ENCODE assay signal across 30 mouse cellular contexts in genomic region chr6:125303242-125303641, GRCm38 (mm10). TPM values are rescaled to one million over a fixed set of nuclear protein-coding genes. Genes with fewer than 3 reads are reported as not detected.
A peak's percentile ranks its signal among the peaks of the same experiment; 100 is the strongest.
DNase-seq lines count a peak whose midpoint lies in the region; ATAC-seq and TF ChIP-seq lines count a peak whose summit lies in the region.
"Had no signal": no experiment of that assay in that cellular context is flagged by ENCODE, and none has a peak within 500 bp of the region (broad histone marks: within the 10 kb centered on the region; RNA-seq: fewer than 3 reads in every experiment).

No protein-coding gene starts in this region.

- no peaks in the 10 kb centered on the region for H3K4me1 ChIP-seq in kidney, adult 2 months (ENCODE audit: control insufficient read depth, insufficient read depth, low read length)
- no peaks in the 10 kb centered on the region for H3K4me1 ChIP-seq in liver, adult 2 months (ENCODE audit: control insufficient read depth, insufficient read depth, low read length)
- H3K4me1 ChIP-seq in liver, embryonic 12.5 days: no peaks in the 10 kb centered on the region
- H3K4me1 ChIP-seq: embryonic facial prominence, embryonic 12.5 days; forebrain, embryonic 12.5 days; liver, embryonic 13.5 days; megakaryocyte, embryonic 14.5 days; neural tube, embryonic 12.5 days had no signal

- no peak for ATAC-seq in liver, embryonic 12.5 days

- H3K9me3 ChIP-seq in liver, embryonic 12.5 days (replicated peaks): 0 out of 2 replicates have a peak, but pooled peaks cover 3% of the 10 kb centered on the region
- H3K9me3 ChIP-seq: embryonic facial prominence, embryonic 12.5 days; forebrain, embryonic 12.5 days; limb, embryonic 12.5 days; liver, embryonic 13.5 days; neural tube, embryonic 12.5 days had no signal

- no peak for TF ChIP-seq CTCF in kidney, adult 2 months (conservative IDR thresholded peaks at IDR 0.05; ENCODE audit: insufficient read depth, insufficient read length, low read depth, low read length)
- TF ChIP-seq CTCF in liver, adult 2 months (IDR thresholded peaks at IDR 0.05; ENCODE audit: low read depth, low read length): no peak

- 53% methylated on average over 4 of the region's 4 CpGs for WGBS in kidney, adult 2 months
- 89% methylated on average over 4 of the region's 4 CpGs for WGBS in liver, adult 2 months
- 69% methylated on average over 4 of the region's 4 CpGs for WGBS in liver, embryonic 12.5 days (ENCODE audit: insufficient replicate concordance)

- H3K36me3 ChIP-seq in kidney, adult 2 months (ENCODE audit: control insufficient read depth, insufficient read depth, low read length): peaks cover 3% of the 10 kb centered on the region; the same call in 1 of the 2 replicates
- peaks cover 5% of the 10 kb centered on the region; the same call in 1 of the 2 replicates for H3K36me3 ChIP-seq in liver, adult 2 months (ENCODE audit: control insufficient read depth, insufficient read depth, low read length)
- peaks cover 22% of the 10 kb centered on the region for H3K36me3 ChIP-seq in liver, embryonic 12.5 days
- H3K36me3 ChIP-seq: forebrain, embryonic 12.5 days; neural tube, embryonic 12.5 days had no signal

- H3K27me3 ChIP-seq in kidney, adult 2 months (replicated peaks; ENCODE audit: control insufficient read depth, insufficient read depth, low read length): no peaks in the 10 kb centered on the region
- H3K27me3 ChIP-seq in liver, adult 2 months (ENCODE audit: control insufficient read depth, insufficient read depth, low read length): no peaks in the 10 kb centered on the region
- no peaks in the 10 kb centered on the region for H3K27me3 ChIP-seq in liver, embryonic 12.5 days (replicated peaks)
- H3K27me3 ChIP-seq: embryonic facial prominence, embryonic 12.5 days; forebrain, embryonic 12.5 days; limb, embryonic 12.5 days; liver, embryonic 13.5 days; neural tube, embryonic 12.5 days had no signal

- peak overlapping the region; percentile 57; the same call in 1 of the 2 replicates for H3K27ac ChIP-seq in kidney, adult 2 months (ENCODE audit: insufficient read depth, low read depth, low read length)
- H3K27ac ChIP-seq in liver, adult 2 months (replicated peaks; ENCODE audit: insufficient read depth, low read depth, low read length): peak overlapping the region; percentile 56
- H3K27ac ChIP-seq in liver, embryonic 12.5 days: no peak overlapping the region
- H3K27ac ChIP-seq: embryonic facial prominence, embryonic 12.5 days; forebrain, embryonic 12.5 days; layer of hippocampus, adult 2 months; limb, embryonic 12.5 days; liver, embryonic 13.5 days; neural tube, embryonic 12.5 days; stomach, postnatal 0 days had no signal

- H3K9ac ChIP-seq in liver, adult 2 months (ENCODE audit: low read depth, low read length): no peak overlapping the region
- H3K9ac ChIP-seq in liver, embryonic 12.5 days: no peak overlapping the region
- H3K9ac ChIP-seq: embryonic facial prominence, embryonic 12.5 days; forebrain, embryonic 12.5 days; limb, embryonic 12.5 days; liver, embryonic 13.5 days; neural tube, embryonic 12.5 days had no signal

- no peak for TF ChIP-seq POLR2A in kidney, adult 2 months (IDR thresholded peaks at IDR 0.05; ENCODE audit: low read depth, low read length)
- TF ChIP-seq POLR2A in liver, adult 2 months (IDR thresholded peaks at IDR 0.05; ENCODE audit: extremely low read depth, insufficient read depth, low read length): no peak

- H3K4me2 ChIP-seq in liver, embryonic 12.5 days: no peak overlapping the region
- H3K4me2 ChIP-seq: embryonic facial prominence, embryonic 12.5 days; forebrain, embryonic 12.5 days; limb, embryonic 12.5 days; liver, embryonic 13.5 days; neural tube, embryonic 12.5 days had no signal

- no peaks in the 10 kb centered on the region for H3K79me2 ChIP-seq in liver, adult 2 months (ENCODE audit: control insufficient read depth, insufficient read depth, low read length)

- DNase-seq in cerebellum, postnatal 14 days: peak; percentile 75 to 78
- no peak for DNase-seq in cerebellum, adult 11-12 months
- peak; percentile 27 for DNase-seq in kidney, adult 2 months
- no peak for DNase-seq in kidney, postnatal 10 days
- DNase-seq in liver, adult 2 months (ENCODE audit: extremely low read depth, low read depth, low spot score): no peak
- DNase-seq in MN1 (ENCODE audit: low spot score): peak; percentile 69
- DNase-seq: cerebellum, adult 9-11 months; gastrocnemius, postnatal 36 days; heart, postnatal 36 days; kidney, adult 8-10 months; liver, embryonic 13.5 days; midbrain, embryonic 14.5 days; right cerebral cortex, postnatal 14 days; thymus, adult 2 months; thymus, postnatal 4 days had no signal

- no peak overlapping the region for H3K4me3 ChIP-seq in kidney, adult 2 months (ENCODE audit: insufficient read depth, low read depth, low read length)
- H3K4me3 ChIP-seq in liver, adult 2 months (ENCODE audit: insufficient read depth, low read depth, low read length): no peak overlapping the region
- no peak overlapping the region for H3K4me3 ChIP-seq in liver, embryonic 12.5 days
- H3K4me3 ChIP-seq: embryonic facial prominence, embryonic 12.5 days; erythroblast, embryonic 14.5 days; forebrain, embryonic 12.5 days; layer of hippocampus, adult 2 months; limb, embryonic 12.5 days; liver, embryonic 13.5 days; megakaryocyte, embryonic 14.5 days; neural tube, embryonic 12.5 days had no signal

RNA-seq across cellular contexts. Expression of gene Ltbr, which starts 10.4 kb away (rescaled TPM):
- 97.1 and 116 TPM in 2 replicates for polyA plus RNA-seq in kidney, adult 2 months (2012; rRNA removed)
- 55.9 and 57.1 TPM in 2 replicates for total RNA-seq in liver, adult 2 months (2014; rRNA removed)
- polyA plus RNA-seq in liver, adult 2 months (2012; rRNA removed): 102 and 106 TPM in 2 replicates
- polyA plus RNA-seq in liver, embryonic 12.5 days (2016; fragmentation: Nextera tagmentation; extraction: Ambion mirVana): 19.2 and 22.9 TPM in 2 replicates

RNA-seq across cellular contexts. Expression of gene Scnn1a, which starts 17.2 kb away (rescaled TPM):
- polyA plus RNA-seq in kidney, adult 2 months (2012; rRNA removed): 83.5 and 89.5 TPM in 2 replicates
- 3.0 and 6.7 TPM in 2 replicates for total RNA-seq in liver, adult 2 months (2014; rRNA removed)
- polyA plus RNA-seq in liver, adult 2 months (2012; rRNA removed): 16.5 and 24.8 TPM in 2 replicates
- 0.23 and 0.50 TPM in 2 replicates for polyA plus RNA-seq in liver, embryonic 12.5 days (2016; fragmentation: Nextera tagmentation; extraction: Ambion mirVana)

RNA-seq across cellular contexts. Expression of gene Tuba3a, which starts 17.4 kb away (rescaled TPM):
- polyA plus RNA-seq in kidney, adult 2 months (2012; rRNA removed): 0.39 and 0.86 TPM in 2 replicates
- total RNA-seq in liver, adult 2 months (2014; rRNA removed): not detected in 2 replicates
- polyA plus RNA-seq in liver, adult 2 months (2012; rRNA removed): 0.12 TPM in 1 of 2 replicates, not detected in the other
- not detected in 2 replicates for polyA plus RNA-seq in liver, embryonic 12.5 days (2016; fragmentation: Nextera tagmentation; extraction: Ambion mirVana)
- total RNA-seq: adrenal gland, postnatal 14 days; gastrocnemius, adult 18-20 months; gastrocnemius, postnatal 36 days; heart, adult 8-10 months; heart, postnatal 36 days; layer of hippocampus, adult 2 months; layer of hippocampus, postnatal 25 days; left cerebral cortex, postnatal 10 days had no signal
- polyA plus RNA-seq: erythroblast, embryonic 14.5 days; forebrain, embryonic 12.5 days; heart, embryonic 14.5 days; liver, embryonic 13.5 days; midbrain, embryonic 14.5 days had no signal

RNA-seq across cellular contexts. Expression of gene Tnfrsf1a, which starts 45.9 kb away (rescaled TPM):
- polyA plus RNA-seq in kidney, adult 2 months (2012; rRNA removed): 98.6 and 109 TPM in 2 replicates
- total RNA-seq in liver, adult 2 months (2014; rRNA removed): 21.0 and 28.6 TPM in 2 replicates
- 89.3 and 110 TPM in 2 replicates for polyA plus RNA-seq in liver, adult 2 months (2012; rRNA removed)
- 23.0 and 23.4 TPM in 2 replicates for polyA plus RNA-seq in liver, embryonic 12.5 days (2016; fragmentation: Nextera tagmentation; extraction: Ambion mirVana)

Comparison
In these comparisons a context has a peak if more than half of its experiments do, and no peak if none do; other contexts are left out.
1. DNase-seq: peak in cerebellum, postnatal 14 days (2 of 2), kidney, adult 2 months (single experiment) and MN1 (single experiment); none in cerebellum, adult 11-12 months (single experiment), kidney, postnatal 10 days (single experiment) and liver, adult 2 months (single experiment).
2. RNA of gene Scnn1a, which starts 17.2 kb away (polyA plus RNA-seq): 83.5 to 89.5 TPM in kidney, adult 2 months and 16.5 to 24.8 TPM in liver, adult 2 months; 0.23 to 0.50 TPM in liver, embryonic 12.5 days; every median in the first group is over 10 times any median in the second.